ENCODE assay signal across 8 mouse cellular contexts in the genomic region with DNA sequence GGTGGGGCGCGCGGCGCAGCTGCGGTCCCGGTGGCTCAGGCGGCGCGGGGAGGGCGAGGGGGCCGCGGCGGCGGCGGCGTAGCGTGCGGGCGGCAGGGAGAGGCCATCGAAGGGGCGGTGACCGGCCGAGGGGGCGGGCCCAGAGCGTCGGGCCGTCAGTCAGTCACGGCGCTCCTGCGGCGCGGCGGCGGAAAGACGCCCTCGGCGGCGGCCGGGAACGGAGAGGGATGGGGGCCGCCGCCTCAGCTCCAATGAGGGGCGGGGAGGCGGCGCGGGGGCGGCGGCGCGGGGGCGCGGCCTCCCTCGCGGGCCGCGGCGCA. TPM values are rescaled to one million over a fixed set of nuclear protein-coding genes. Genes with fewer than 3 reads are reported as not detected.
DNase-seq lines count a peak whose midpoint lies in the region; ATAC-seq and TF ChIP-seq lines count a peak whose summit lies in the region.

TSS of gene Tent4a (minus strand) at position 284 of the 320 bp plus-strand sequence.

- intact Hi-C loops in heart, adult 2 months (cut with DNase I) = loop anchor here (10.0 kb wide), 1 partner anchor 949 kb away; the partner anchor contains the start of genes Fastkd3 and Mtrr

- TF ChIP-seq CTCF in heart, adult 2 months (IDR thresholded peaks at IDR 0.05) = no peak
- no peak for TF ChIP-seq CTCF in Patski (IDR thresholded peaks at IDR 0.05)

- peaks cover 15% of the 10 kb centered on the region for H3K4me1 ChIP-seq in heart, adult 2 months (ENCODE audit: control insufficient read depth, insufficient read depth, low read length)
- H3K4me1 ChIP-seq in forebrain, embryonic 15.5 days = peaks cover 45% of the 10 kb centered on the region
- peaks cover 33% of the 10 kb centered on the region for H3K4me1 ChIP-seq in intestine, embryonic 16.5 days (ENCODE audit: control insufficient read depth, insufficient read depth, low read length)
- H3K4me1 ChIP-seq in midbrain, embryonic 11.5 days (ENCODE audit: control insufficient read depth, insufficient read depth, low read length) = peaks cover 39% of the 10 kb centered on the region

- peaks cover 5% of the 10 kb centered on the region for H3K79me2 ChIP-seq in heart, adult 2 months (replicated peaks; ENCODE audit: control insufficient read depth, insufficient read depth, low read length)

- CTCF ChIA-PET in Patski (lab: Charles Lee) = no interaction called here

- 14% methylated on average over 44 of the region's 57 CpGs for WGBS in heart, adult 2 months
- WGBS in forebrain, embryonic 15.5 days = under 1% methylated on average over 40 of the region's 57 CpGs
- 0% methylated on average over 35 of the region's 57 CpGs for WGBS in intestine, embryonic 16.5 days
- WGBS in midbrain, embryonic 11.5 days = 2% methylated on average over 41 of the region's 57 CpGs

- POLR2A ChIA-PET in Patski (lab: Charles Lee) = no interaction called here

- TF ChIP-seq EP300 in heart, adult 2 months (IDR thresholded peaks at IDR 0.05; ENCODE audit: insufficient read depth, low read depth, low read length) = no peak

- TF ChIP-seq POLR2A in heart, adult 2 months (IDR thresholded peaks at IDR 0.05; ENCODE audit: insufficient read depth, low read depth, low read length) = no peak

- ATAC-seq in Patski = peak; percentile 82
- peak; percentile 82; the same call in 1 of the 2 replicates for ATAC-seq in forebrain, embryonic 15.5 days (replicated peaks)
- ATAC-seq in intestine, embryonic 16.5 days = peak; percentile 87
- peak; percentile 88 for ATAC-seq in midbrain, embryonic 11.5 days (ENCODE audit: low FRiP score)

- H3K4me3 ChIP-seq in heart, adult 2 months = peak within 1 kb of the TSS; percentile 86
- peak within 1 kb of the TSS; percentile 99 for H3K4me3 ChIP-seq in forebrain, embryonic 15.5 days
- H3K4me3 ChIP-seq in intestine, embryonic 16.5 days (ENCODE audit: low read length) = peak within 1 kb of the TSS; percentile 92
- H3K4me3 ChIP-seq in midbrain, embryonic 11.5 days (ENCODE audit: low read depth, low read length) = peak within 1 kb of the TSS; percentile 95

- H3K27ac ChIP-seq in heart, adult 2 months = peak within 1 kb of the TSS; percentile 92
- peak within 1 kb of the TSS; percentile 96 for H3K27ac ChIP-seq in forebrain, embryonic 15.5 days (replicated peaks)
- H3K27ac ChIP-seq in intestine, embryonic 16.5 days (ENCODE audit: low read length) = peak within 1 kb of the TSS; percentile 95
- peak within 1 kb of the TSS; percentile 87 for H3K27ac ChIP-seq in midbrain, embryonic 11.5 days (ENCODE audit: low read depth, low read length)

- peak within 1 kb of the TSS; percentile 92 for H3K9ac ChIP-seq in heart, adult 2 months (ENCODE audit: low read depth, low read length)
- H3K9ac ChIP-seq in forebrain, embryonic 15.5 days (replicated peaks) = peak within 1 kb of the TSS; percentile 96
- peak within 1 kb of the TSS; percentile 97 for H3K9ac ChIP-seq in intestine, embryonic 16.5 days (ENCODE audit: low read depth, low read length)
- H3K9ac ChIP-seq in midbrain, embryonic 11.5 days (ENCODE audit: low read length) = peak within 1 kb of the TSS; percentile 95

- no peak for DNase-seq in heart, adult 2 months
- no peak for DNase-seq in heart, adult 11 months
- no peak for DNase-seq in Patski (ENCODE audit: low read depth, low spot score)
- DNase-seq in midbrain, embryonic 11.5 days (ENCODE audit: low spot score, missing footprints) = no peak
- no peak for DNase-seq in B cell, adult 2 months
- DNase-seq in thymus, postnatal 36 days = no peak

- no peaks in the 10 kb centered on the region for H3K9me3 ChIP-seq in forebrain, embryonic 15.5 days
- H3K9me3 ChIP-seq in intestine, embryonic 16.5 days (ENCODE audit: control insufficient read depth, low read length) = no peaks in the 10 kb centered on the region
- no peaks in the 10 kb centered on the region for H3K9me3 ChIP-seq in midbrain, embryonic 11.5 days (ENCODE audit: control insufficient read depth, low read length)

- no peaks in the 10 kb centered on the region for H3K27me3 ChIP-seq in heart, adult 2 months (ENCODE audit: control insufficient read depth, insufficient read depth, low read length)
- no peaks in the 10 kb centered on the region for H3K27me3 ChIP-seq in Patski
- no peaks in the 10 kb centered on the region for H3K27me3 ChIP-seq in forebrain, embryonic 15.5 days
- H3K27me3 ChIP-seq in intestine, embryonic 16.5 days (replicated peaks; ENCODE audit: control insufficient read depth, insufficient read depth, low read length) = no peaks in the 10 kb centered on the region
- H3K27me3 ChIP-seq in midbrain, embryonic 11.5 days (ENCODE audit: control insufficient read depth, insufficient read depth, low read length) = no peaks in the 10 kb centered on the region

- H3K4me2 ChIP-seq in forebrain, embryonic 15.5 days (replicated peaks) = peak within 1 kb of the TSS; percentile 86
- H3K4me2 ChIP-seq in intestine, embryonic 16.5 days (ENCODE audit: low read depth, low read length) = peak within 1 kb of the TSS; percentile 92
- H3K4me2 ChIP-seq in midbrain, embryonic 11.5 days = peak within 1 kb of the TSS; percentile 92

- in situ Hi-C loops in Patski (cut with MboI; ENCODE audit: low pct_unique_long_range_greater_than_20kb) = loop anchor here (25.0 kb wide), 1 partner anchor 1053 kb away; no protein-coding TSS in a partner anchor

- H3K36me3 ChIP-seq in heart, adult 2 months (ENCODE audit: control insufficient read depth, insufficient read depth, low read length) = no peaks in the 10 kb centered on the region
- no peaks in the 10 kb centered on the region for H3K36me3 ChIP-seq in forebrain, embryonic 15.5 days
- H3K36me3 ChIP-seq in intestine, embryonic 16.5 days (ENCODE audit: control insufficient read depth, insufficient read depth, low read length) = no peaks in the 10 kb centered on the region
- H3K36me3 ChIP-seq in midbrain, embryonic 11.5 days (ENCODE audit: control insufficient read depth, insufficient read depth, low read length) = no peaks in the 10 kb centered on the region; the same call in 1 of the 2 replicates

RNA-seq across cellular contexts. Expression of gene Tent4a, which starts in this region (rescaled TPM):
- total RNA-seq in heart, adult 2 months (2021) = 10 to 100 TPM; 11.0 to 12.7 TPM
- 8.1 and 8.9 TPM in 2 replicates for polyA plus RNA-seq in heart, adult 2 months (2012; rRNA removed)
- polyA plus RNA-seq in Patski (2021) = 27.7 TPM
- polyA plus RNA-seq in forebrain, embryonic 15.5 days (2015; fragmentation: Nextera tagmentation; extraction: Ambion mirVana) = 8.4 and 8.5 TPM in 2 replicates
- polyA plus RNA-seq in intestine, embryonic 16.5 days (2015; fragmentation: Nextera tagmentation; extraction: Ambion mirVana) = 2.7 and 3.7 TPM in 2 replicates
- polyA plus RNA-seq in midbrain, embryonic 11.5 days (2014; fragmentation: Nextera tagmentation; extraction: Ambion mirVana) = 6.8 and 7.5 TPM in 2 replicates
